Mouse (Mus musculus): ENCODE data around the gene Ckap2l. TPM values are rescaled to one million over a fixed set of nuclear protein-coding genes. Genes with fewer than 3 reads are reported as not detected.

The Ckap2l gene
- polyA plus RNA-seq, 2 experiments from 2014 or later: 10.8 to 18.2 TPM

- ATAC-seq: no peak
Measured at GRCm38 (mm10) chr2:129263073-129263472, 33.9 kb downstream of the Ckap2l start.

- no peak for ATAC-seq
Measured at GRCm38 (mm10) chr2:129261151-129261794, 35.7 kb downstream of the Ckap2l start.

- no peak for ATAC-seq
Measured at GRCm38 (mm10) chr2:129260646-129261045, 36.4 kb downstream of the Ckap2l start.

GRCm38 (mm10) chr2:129258475-129259211, 38.4 kb downstream of the Ckap2l start:
- peak; percentile 92 for ATAC-seq

- ATAC-seq: no peak
Measured at GRCm38 (mm10) chr2:129258056-129258455, 39.0 kb downstream of the Ckap2l start.

- ATAC-seq: no peak
Measured at GRCm38 (mm10) chr2:129256006-129256405, 41.0 kb downstream of the Ckap2l start.

GRCm38 (mm10) chr2:129254076-129254475, 42.9 kb downstream of the Ckap2l start:
- no peak for ATAC-seq

- ATAC-seq: no peak
Measured at GRCm38 (mm10) chr2:129253631-129253970, 43.4 kb downstream of the Ckap2l start.

GRCm38 (mm10) chr2:129252836-129253630, 44.0 kb downstream of the Ckap2l start:
- no peak for ATAC-seq

GRCm38 (mm10) chr2:129249321-129249720, 47.7 kb downstream of the Ckap2l start:
- ATAC-seq: no peak

- no peak for ATAC-seq
Measured at GRCm38 (mm10) chr2:129247707-129248121, 49.3 kb downstream of the Ckap2l start.

GRCm38 (mm10) chr2:129246924-129247323, 50.1 kb downstream of the Ckap2l start:
- no peak for ATAC-seq

GRCm38 (mm10) chr2:129246436-129246835, 50.6 kb downstream of the Ckap2l start:
- ATAC-seq: no peak

GRCm38 (mm10) chr2:129245618-129246017, 51.4 kb downstream of the Ckap2l start:
- ATAC-seq: no peak

- ATAC-seq: no peak
Measured at GRCm38 (mm10) chr2:129244446-129245120, 52.4 kb downstream of the Ckap2l start.

GRCm38 (mm10) chr2:129243786-129244185, 53.2 kb downstream of the Ckap2l start:
- ATAC-seq: peak; percentile 95

- ATAC-seq: no peak
Measured at GRCm38 (mm10) chr2:129243005-129243404, 54.0 kb downstream of the Ckap2l start.

GRCm38 (mm10) chr2:129241845-129242833, 54.9 kb downstream of the Ckap2l start:
- ATAC-seq: no peak

- no peak for ATAC-seq
Measured at GRCm38 (mm10) chr2:129240726-129241432, 56.1 kb downstream of the Ckap2l start.

GRCm38 (mm10) chr2:129236526-129236925, 60.5 kb downstream of the Ckap2l start:
- no peak for ATAC-seq

GRCm38 (mm10) chr2:129234731-129235130, 62.3 kb downstream of the Ckap2l start:
- no peak for ATAC-seq
